Mouse (Mus musculus): ENCODE results near the gene Stxbp6.

Gene Stxbp6

GRCm38 (mm10) chr12:44913854-44914253 lies 160.7 kb downstream of the Stxbp6 start:
- DNase-seq (ENCODE audit: low spot score in 2 of 2) = no peak

- no peak for DNase-seq (ENCODE audit: low spot score in 2 of 2)
Observed at GRCm38 (mm10) chr12:44908028-44908702, 166.3 kb downstream of the Stxbp6 start.

GRCm38 (mm10) chr12:44906001-44906400 lies 168.5 kb downstream of the Stxbp6 start:
- DNase-seq (ENCODE audit: low spot score in 2 of 2) = no peak

GRCm38 (mm10) chr12:44903205-44903732 lies 171.2 kb downstream of the Stxbp6 start:
- no peak for DNase-seq (ENCODE audit: low spot score in 2 of 2)

- DNase-seq (ENCODE audit: low spot score in 2 of 2) = no peak
Observed at GRCm38 (mm10) chr12:44899173-44899870, 175.2 kb downstream of the Stxbp6 start.

GRCm38 (mm10) chr12:44896460-44896859 lies 178.0 kb downstream of the Stxbp6 start:
- DNase-seq (ENCODE audit: low spot score in 2 of 2) = no peak

GRCm38 (mm10) chr12:44889677-44890393 lies 184.7 kb downstream of the Stxbp6 start:
- no peak for DNase-seq (ENCODE audit: low spot score in 2 of 2)

GRCm38 (mm10) chr12:44886826-44887225 lies 187.7 kb downstream of the Stxbp6 start:
- DNase-seq (ENCODE audit: low spot score in 2 of 2) = no peak

- DNase-seq (ENCODE audit: low spot score in 2 of 2) = no peak
Observed at GRCm38 (mm10) chr12:44872697-44873096, 201.8 kb downstream of the Stxbp6 start.

- no peak for DNase-seq (ENCODE audit: low spot score in 2 of 2)
Observed at GRCm38 (mm10) chr12:44865442-44865841, 209.1 kb downstream of the Stxbp6 start.

- DNase-seq (ENCODE audit: low spot score in 2 of 2) = no peak
Observed at GRCm38 (mm10) chr12:44859454-44859853, 215.1 kb downstream of the Stxbp6 start.

- peak; percentile 50 to 52 for DNase-seq (ENCODE audit: low spot score in 2 of 2)
Observed at GRCm38 (mm10) chr12:44858110-44858885, 216.2 kb downstream of the Stxbp6 start.

- no peak for DNase-seq (ENCODE audit: low spot score in 2 of 2)
Observed at GRCm38 (mm10) chr12:44852024-44852423, 222.5 kb downstream of the Stxbp6 start.

- DNase-seq (ENCODE audit: low spot score in 2 of 2) = no peak
Observed at GRCm38 (mm10) chr12:44850516-44850915, 224.0 kb downstream of the Stxbp6 start.

GRCm38 (mm10) chr12:44848483-44849221 lies 225.9 kb downstream of the Stxbp6 start:
- DNase-seq (ENCODE audit: low spot score in 2 of 2) = peak in 1 of 2 experiments; percentile 39

GRCm38 (mm10) chr12:44840585-44840984 lies 233.9 kb downstream of the Stxbp6 start:
- DNase-seq (ENCODE audit: low spot score in 2 of 2) = no peak

- no peak for DNase-seq (ENCODE audit: low spot score in 2 of 2)
Observed at GRCm38 (mm10) chr12:44839594-44840373, 234.7 kb downstream of the Stxbp6 start.

- no peak for DNase-seq (ENCODE audit: low spot score in 2 of 2)
Observed at GRCm38 (mm10) chr12:44835879-44836467, 238.5 kb downstream of the Stxbp6 start.

GRCm38 (mm10) chr12:44811895-44812294 lies 262.6 kb downstream of the Stxbp6 start:
- no peak for DNase-seq (ENCODE audit: low spot score in 2 of 2)

GRCm38 (mm10) chr12:44804213-44804612 lies 270.3 kb downstream of the Stxbp6 start:
- peak; percentile 8 for DNase-seq (ENCODE audit: low spot score in 2 of 2)
